Mouse (Mus musculus) WW6 (cell line): ENCODE measurements around the gene Cela2a.

Source experiments
- DNase-seq: peaks from one replicate; pipeline ENCODE4 v3.0.0-alpha.2; 2013; ENCODE audit warnings: low read depth, low spot score

The Cela2a gene

GRCm38 (mm10) chr4:141766668-141767352, 59.1 kb downstream of the Cela2a start:
- no peak for DNase-seq

- no peak for DNase-seq
Observed at GRCm38 (mm10) chr4:141766316-141766667, 59.7 kb downstream of the Cela2a start.

- DNase-seq, result no peak
Observed at GRCm38 (mm10) chr4:141765008-141765407, 61.0 kb downstream of the Cela2a start.
